Mouse (Mus musculus) gastrocnemius, postnatal 14 days (tissue): Measurements from ENCODE around the gene Tex19.1. TPM values are rescaled to one million over a fixed set of nuclear protein-coding genes. Genes with fewer than 3 reads are reported as not detected.
"Not testable (repeated sequence)": the region's sequence is repeated elsewhere in the genome, so short reads cannot be mapped to it uniquely, and the experiment has no call there.

Source experiments
- DNase-seq: peaks from one replicate; pipeline ENCODE4 v3.0.0; 2021; ENCODE audit warnings: mixed read lengths
- intact Hi-C: fragments of 180-260 bp; cut with DNase I; formaldehyde crosslinking; loops from one replicate; pipeline ENCODE4 v1.15.1; 2025; ENCODE audit warnings: low total_unique reads
- long read RNA-seq, 2 experiments: library from polyadenylated mRNA; stranded (forward); transcript quantifications; one replicate each; pipeline ENCODE4 v2.0.0; 2021
- total RNA-seq, 2 experiments: library from RNA; stranded (reverse); gene quantifications; 2 replicates each; pipeline ENCODE4 v1.2.3; 2021

Gene Tex19.1
- total RNA-seq = not detected
- long read RNA-seq, experiment 1 = 0 reads
- long read RNA-seq, experiment 2 = 0 reads

DNA sequence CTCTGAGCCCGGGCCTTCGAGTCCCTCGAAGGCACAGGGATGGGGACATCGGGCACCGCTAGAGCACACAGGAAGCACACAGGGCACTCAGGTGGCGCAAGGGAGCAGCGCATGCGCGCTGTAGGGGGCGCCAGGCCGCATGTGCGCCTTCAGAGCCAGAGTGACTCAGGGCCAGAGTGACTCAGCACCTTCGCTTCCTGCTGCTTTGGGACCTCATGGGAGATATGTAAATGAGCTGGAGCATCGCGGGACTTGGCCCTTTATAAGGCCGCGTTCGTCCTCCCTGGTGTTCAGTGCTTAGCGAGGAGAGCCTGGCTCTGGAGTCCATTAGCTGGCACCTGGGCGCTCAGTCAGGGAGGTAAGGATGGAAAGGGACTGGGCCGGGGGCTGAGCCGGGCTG, at the start of gene Tex19.1:
TSS of gene Tex19.1 (plus strand) at position 279 of the 400 bp plus-strand sequence.
- intact Hi-C loops = no loop called here

DNA sequence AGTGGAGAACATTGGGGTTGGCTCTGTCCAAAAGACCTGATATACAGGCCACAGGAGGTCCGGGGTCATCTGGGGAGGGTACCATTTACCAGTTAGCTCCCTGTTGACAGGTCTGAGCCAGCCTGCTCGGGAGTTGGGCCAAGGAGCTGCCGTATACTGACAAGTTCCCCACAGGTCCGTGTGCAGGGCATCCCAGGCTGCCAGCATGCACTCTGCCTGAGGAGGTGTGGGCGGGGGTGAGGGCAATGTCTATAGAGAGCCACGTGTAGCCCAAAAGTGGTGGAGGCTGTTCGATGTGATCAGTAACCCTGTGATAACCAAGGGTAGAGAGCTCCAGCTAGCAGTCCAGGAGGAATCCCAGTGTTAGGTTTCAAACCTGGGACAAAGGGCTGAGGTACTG, 46.2 kb upstream of the Tex19.1 start:
- intact Hi-C loops = no loop called here
- DNase-seq = no peak

More for the DNA sequence above, at the start of gene Tex19.1:
- DNase-seq = no peak

DNA sequence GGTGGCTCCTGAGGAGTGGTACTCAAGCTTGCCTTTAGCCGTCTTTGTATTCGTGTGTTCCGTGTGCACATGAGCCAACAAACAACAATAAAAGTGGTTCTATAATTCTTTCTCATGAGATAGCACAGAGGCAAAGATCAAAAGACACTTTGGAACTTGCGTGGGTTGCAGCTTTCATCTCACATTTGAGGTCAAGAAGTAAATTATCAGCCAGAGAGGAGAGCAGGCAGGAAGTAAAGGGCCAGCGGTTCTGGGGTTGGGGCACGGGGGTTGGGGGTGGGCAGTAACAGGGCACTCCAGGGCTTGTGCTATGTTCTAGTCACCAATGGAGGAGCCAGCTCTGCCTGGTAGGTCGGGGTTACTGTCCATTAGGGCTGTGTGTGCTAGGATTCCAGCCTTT, 45.3 kb upstream of the Tex19.1 start:
- intact Hi-C loops = no loop called here
- DNase-seq = no peak

DNA sequence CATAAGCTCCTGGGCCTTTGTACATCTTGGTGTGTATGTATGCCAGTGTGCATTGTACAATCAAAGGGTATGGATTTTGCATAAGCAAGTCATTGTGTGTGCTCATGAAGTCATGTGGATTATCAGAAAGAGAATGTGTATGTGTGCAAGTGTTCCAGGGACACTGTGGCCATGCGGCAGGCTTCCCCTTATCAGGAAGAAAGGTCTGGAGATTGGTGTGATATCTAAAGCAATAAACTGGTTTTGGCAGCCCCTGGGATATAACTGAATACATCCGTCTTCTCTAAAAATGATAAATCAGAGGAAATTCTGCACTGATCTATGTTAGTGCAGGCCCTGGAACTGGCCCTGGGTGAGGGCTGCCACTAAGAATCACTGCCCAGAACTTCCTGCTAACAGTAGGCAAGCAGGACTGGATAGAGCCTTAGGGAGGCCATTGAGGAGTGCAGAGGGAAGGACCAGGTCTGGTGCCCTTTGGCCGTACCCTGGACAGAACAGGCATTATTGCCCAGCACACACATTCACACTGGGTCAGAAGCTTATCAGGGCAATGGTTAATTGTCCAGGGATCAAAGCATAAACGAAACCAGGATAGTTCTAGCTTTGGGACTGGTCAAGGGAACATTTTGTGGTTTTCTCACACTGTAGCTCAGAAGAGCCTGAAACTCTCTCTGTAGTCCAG, 44.7 kb upstream of the Tex19.1 start:
- intact Hi-C loops = no loop called here
- DNase-seq = no peak

DNA sequence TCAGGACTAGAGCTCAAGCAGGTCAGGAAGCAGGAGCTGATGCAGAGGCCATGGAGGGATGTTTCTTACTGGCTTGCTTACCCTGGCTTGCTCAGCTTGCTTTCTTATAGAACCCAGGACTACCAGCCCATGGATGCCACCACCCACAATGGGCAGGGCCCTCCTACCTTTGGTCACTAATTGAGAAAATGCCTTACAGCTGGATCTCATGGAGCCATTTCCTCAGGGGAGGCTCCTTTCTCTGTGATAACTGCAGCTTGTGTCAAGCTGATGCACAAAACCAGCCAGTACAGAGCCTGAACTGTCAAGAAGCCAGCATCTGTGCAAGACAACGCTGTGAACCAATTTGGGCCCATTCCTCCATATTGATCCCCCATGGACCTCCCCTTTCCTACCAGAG, 38.7 kb upstream of the Tex19.1 start:
- DNase-seq, intact Hi-C loops: not testable (repeated sequence)

DNA sequence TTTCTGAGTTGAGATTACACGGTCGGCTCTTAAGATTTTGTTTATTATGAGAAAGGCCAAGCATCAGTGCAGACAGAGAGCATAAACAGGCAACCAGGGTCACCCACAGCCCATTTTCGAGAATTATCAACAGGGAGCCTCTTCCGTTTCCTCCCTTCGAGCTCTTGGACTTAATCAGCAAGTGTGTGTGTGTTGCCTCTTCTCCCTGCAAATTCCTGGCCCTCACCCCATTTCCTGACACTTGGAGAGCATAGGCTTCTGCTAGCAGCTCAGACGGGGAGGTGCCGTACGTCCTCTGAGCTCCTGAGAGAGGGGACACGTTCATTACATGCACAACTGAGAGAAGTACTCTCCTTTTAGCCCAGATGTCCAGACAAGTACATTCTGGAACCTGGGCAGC, 37.9 kb upstream of the Tex19.1 start:
- intact Hi-C loops = no loop called here
- DNase-seq = no peak

DNA sequence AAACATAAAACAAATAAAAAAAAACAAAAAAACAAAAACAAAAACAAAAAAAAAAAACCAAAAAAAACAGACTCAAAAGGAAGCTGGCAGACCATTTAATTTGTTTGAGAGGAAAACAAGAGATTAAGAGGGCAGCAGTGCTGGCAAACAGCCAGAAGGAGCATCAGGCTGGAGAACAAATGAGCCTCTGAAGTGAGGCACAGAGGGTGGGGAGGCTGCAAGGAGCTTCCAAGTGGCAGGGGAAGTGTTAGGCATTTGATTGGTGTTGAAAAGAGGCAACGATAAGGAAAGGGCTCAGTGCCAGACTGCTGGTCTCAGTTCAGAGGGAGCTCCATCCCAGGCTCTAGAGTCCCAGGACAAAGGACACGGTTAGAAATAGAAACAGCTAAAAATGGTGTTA, 36.0 kb upstream of the Tex19.1 start:
- no peak for DNase-seq
- intact Hi-C loops = no loop called here

DNA sequence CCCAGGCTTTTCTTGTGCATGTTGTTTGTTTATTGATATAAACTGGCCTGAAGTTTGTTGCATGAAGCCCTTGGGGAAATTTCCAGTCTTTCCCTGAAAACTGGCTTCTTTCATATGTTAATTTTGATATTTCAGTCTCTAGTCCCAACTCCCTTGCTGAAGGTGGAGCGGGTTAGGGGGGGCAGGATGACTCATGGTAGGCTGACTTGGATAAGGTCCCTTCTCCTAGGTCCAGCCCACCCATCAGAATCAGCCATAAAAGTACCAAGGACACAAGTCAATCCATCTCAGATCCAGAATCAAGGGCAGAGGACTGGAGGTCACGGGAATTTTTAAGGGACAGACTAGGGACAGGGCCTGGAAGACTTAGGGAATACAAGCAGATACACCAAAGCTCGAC, 34.9 kb upstream of the Tex19.1 start:
- DNase-seq = no peak
- intact Hi-C loops = no loop called here

DNA sequence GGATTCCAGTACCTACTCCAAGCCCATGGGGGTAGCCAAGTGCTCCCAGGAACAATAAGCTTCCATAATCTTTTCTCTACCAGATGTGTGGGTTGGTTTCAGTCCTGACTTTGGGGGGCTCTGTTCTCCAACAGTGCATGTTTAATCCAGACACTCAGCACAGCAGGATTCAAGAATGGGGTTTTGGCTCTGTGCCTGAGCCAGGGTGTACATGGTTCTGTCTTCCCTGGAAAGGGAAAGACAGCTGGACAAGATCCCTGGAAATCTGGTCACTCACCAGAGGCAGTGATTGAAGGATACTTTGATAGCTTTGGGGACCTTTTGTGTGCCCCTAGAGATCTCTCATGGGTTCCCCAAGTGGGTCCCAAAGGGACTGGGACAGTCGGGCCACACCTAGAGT, 34.3 kb upstream of the Tex19.1 start:
- no peak for DNase-seq
- intact Hi-C loops = no loop called here

DNA sequence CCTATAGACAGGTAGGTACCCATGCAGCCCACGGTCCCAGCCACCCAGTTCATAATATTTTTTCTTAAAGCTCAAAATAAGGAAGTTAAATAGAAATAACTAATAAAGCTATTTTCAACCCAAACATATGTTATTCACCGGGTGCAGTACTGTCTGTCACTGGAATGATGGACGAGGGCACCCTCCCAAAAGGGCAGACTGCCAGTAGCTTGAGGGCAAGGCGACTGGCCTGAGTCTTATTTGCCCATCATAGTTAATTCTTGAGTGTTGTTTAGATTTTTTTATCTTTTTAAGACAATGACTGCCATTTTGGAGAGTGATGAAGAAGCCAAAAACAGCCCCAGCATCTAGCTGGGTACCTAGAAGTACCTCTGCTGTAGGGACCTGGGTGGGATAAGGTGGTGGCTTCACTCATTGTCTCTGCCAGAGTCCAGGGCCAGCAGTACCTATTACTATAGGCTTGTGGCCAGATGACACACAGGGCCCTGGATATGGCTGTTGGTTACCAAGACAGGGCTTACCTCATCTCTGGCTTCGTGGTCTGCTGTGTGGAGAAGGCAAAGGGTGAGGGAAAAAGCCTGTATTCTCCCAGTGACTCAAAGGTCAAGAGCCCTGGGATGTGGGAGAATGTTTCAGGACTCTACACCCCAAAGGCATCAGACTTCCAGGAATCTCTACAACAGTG, 33.7 kb upstream of the Tex19.1 start:
- intact Hi-C loops = no loop called here
- DNase-seq = no peak

DNA sequence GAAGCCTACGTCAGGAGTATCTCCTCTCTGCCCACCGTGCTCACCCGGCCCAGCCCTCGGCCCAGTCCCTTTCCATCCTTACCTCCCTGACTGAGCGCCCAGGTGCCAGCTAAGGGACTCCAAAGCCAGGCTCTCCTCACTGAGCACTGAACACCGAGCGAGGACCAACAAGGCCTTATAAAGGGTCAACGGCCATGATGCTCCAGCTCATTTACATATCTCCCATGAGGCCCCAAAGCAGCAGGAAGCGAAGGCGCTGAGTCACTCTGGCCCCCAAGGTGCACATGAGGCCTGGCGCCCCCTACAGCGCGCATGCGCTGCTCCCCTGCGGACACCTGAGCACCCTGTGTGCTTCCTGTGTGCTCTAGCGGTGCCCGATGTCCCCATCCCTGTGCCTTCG, 27.8 kb upstream of the Tex19.1 start:
- no peak for DNase-seq
- intact Hi-C loops = no loop called here

DNA sequence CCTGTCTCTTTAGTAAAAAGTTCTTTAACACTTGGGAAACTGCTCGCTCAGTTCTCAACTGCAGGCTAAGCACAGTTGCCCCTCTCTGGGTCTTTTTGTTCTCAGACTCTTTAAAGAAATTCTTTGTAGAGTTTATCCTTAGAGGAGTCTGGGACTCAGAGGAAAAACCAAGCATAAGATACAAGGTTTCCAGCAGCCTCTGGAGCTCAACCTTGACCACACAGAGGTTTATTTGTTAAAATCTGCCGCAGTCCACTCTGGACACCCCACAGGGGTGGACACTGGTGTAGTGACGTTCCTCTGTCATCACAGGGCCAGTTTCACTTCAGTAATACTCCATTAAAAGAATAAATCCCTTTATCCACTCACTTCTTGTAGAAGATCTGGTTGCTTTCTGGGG, 27.4 kb upstream of the Tex19.1 start, which contains the start of gene Tex19.2:
TSS of gene Tex19.2 (minus strand) at position 101 of the 400 bp plus-strand sequence.
- no peak for DNase-seq
- intact Hi-C loops = no loop called here

DNA sequence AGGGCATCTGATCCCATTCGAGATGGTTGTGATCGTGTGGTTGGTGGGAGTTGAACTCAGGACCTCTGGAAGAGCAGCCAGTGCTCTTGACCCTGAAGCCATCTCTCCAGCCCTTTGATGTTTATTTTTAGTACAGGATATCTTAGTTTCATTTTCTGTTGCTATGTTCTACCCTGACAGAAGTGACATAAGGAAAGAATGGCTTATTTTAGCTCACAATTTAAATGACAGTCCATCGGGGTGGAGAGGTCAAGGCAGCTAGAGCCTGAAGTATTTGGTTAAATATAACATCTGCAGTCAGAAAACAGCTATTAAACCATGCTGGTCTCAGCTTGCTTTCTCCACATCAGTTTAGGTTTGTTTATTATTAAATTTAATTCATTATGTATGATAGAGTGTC, 24.8 kb upstream of the Tex19.1 start:
- intact Hi-C loops = no loop called here

DNA sequence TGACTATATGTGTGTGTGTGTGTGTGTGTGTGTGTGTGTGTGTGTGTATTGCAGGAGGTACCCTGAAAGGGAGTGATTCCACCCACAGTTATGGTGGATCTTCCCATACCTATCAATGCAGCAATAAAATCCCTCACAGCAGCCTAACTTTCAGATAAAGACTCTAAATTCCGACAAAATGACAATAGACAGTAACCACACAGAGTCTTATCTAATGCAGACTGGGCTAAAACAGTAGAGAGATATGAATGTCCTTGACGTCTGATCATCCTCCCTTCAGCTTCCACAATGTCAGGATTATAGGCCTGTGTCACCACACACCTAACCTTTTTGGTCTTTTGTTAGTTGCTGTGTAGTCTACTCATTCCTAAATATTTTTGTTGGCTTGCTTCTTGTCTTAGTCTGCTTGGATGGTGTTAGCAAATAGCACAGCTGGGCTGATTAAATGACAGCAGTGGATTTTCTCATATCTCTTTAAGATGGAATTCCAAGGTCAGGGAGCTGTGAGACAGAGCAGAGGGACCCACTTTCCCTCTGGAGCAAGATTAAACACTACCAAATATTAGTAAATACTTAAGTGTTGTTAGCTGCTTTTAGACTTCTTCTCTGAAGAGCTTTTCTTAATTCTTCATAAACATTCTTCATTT, 23.8 kb upstream of the Tex19.1 start:
- no peak for DNase-seq
- intact Hi-C loops = no loop called here

More for the DNA sequence above, 24.8 kb upstream of the Tex19.1 start:
- DNase-seq = no peak

DNA sequence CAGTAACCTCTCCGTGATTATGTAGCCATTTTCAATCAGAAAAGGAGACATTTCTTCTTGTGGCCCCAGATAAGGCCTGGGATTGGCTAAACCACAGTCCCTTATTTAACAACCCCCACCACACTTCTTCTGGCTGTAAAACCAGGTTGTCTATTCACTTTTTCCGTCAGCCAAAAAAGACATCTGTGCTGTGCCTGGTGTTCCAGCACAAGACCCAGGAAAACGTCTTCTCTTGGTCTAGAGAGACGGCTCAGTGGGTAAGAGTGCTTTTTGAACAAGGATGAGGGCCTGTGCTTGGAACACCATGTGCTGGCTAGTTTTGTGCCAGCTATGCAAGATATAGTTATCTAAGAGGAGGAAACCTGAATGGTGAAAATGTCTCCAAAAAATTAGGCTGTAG, 22.5 kb upstream of the Tex19.1 start:
- no peak for DNase-seq
- intact Hi-C loops = no loop called here

DNA sequence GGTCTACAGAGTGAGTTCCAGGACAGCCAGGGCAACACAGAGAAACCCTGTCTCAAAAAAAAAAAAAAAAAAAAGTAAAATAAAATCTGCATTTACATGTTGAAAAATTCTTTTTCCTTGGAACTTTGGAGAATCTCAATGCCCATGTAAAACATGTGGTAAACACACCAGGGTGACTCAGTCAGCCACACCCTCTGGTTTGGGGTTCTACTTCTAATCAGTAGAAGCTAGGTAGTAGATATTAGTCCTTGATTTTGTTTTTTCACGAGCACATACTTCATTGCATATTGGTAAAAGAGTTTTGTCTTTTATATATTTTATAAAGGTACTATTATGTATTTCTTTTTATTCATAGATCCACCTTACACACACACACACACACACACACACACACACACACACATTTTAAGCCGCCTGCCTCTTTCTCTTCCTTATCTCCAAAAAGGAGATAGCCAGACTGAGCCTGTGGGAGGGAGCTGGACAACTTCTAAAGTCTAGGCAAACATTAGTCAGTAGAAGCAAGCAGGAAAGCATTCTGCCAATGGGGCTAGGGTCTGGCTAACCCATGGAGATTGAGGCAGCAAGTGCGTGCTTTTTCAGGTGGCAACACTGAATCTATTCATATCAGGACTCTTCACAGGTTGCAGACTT, 20.3 kb upstream of the Tex19.1 start:
- no peak for DNase-seq
- intact Hi-C loops = no loop called here

DNA sequence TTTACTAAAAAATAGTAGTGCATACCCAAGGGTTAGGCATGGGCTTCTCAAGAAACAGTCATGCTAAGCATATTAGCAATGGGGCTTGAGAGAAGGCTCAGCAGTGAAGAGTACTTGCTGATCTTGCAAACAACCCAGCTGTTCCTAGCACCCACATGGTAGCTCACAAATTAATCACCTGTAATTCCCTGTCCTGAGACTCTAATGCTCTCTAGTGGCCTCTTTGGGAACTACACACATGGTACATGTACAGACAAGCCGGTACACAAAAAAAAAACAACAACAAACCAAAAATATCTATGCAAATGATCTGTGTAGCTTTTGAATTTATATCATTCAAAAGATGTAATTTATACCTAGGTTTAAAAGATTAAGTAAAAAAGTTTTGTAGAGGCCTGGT, 19.5 kb upstream of the Tex19.1 start:
- intact Hi-C loops = no loop called here
- DNase-seq = no peak

DNA sequence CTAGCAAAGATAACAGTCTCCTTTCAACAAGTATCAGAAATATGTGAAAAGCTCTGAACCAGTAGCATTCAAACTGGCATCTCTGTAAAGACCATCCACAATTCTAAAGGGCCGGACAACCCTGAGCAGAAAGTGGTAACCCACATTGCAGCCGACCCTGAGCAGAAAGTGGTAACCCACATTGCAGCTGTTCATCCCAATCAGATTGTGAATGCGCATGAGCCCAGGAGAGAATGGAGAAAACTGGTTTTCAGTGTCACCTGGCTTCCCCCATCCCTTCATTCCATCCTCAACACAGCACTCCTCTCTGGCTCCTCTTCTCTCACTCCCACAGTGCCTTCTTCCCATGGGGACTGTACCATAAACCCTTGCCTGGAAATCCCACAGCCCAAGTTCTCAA, 18.5 kb upstream of the Tex19.1 start:
- no peak for DNase-seq
- intact Hi-C loops = no loop called here

DNA sequence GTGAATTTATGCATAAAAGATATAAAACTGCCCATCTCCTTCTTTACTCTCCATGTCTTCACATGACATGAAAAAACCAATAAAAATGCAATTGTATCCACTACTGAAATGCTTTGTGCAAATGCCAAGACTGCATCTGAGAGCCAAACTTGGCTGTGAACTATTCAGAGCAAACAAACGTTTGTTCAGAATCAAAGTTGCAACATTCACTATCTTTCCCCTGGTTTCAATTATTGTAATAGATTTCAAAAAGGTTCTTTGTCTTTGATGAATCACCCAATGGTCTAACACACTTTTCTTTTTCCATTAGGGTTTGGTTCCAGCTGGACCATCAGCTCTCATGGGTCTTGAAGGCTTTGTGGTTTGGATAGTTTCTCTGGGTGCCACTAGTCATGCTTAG, 16.3 kb upstream of the Tex19.1 start:
- intact Hi-C loops = no loop called here

DNA sequence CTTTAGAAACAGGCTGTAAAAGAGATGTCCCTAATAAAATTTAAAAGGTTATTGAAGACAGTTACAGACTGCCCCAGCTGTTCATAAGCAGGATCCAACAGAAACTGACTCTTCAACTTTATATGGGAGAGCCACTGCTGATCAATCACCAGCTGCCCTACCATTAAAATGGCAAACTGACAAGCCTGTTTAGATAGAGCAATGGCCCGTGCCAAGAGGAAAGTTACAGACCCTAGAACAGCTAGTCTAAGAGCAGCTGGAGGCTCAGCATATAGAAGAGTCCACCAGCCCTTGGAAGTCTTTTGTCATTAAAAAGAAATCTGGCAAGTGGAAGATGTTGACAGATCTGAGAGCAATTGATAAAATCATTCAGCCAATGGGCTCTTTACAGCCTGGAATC, 11.3 kb upstream of the Tex19.1 start:
- intact Hi-C loops = no loop called here
- DNase-seq = no peak

More for the DNA sequence above, 16.3 kb upstream of the Tex19.1 start:
- DNase-seq = no peak
